ENCODE assay signal across 7 mouse cellular contexts in genomic region chr9:20459377-20460317, GRCm38 (mm10). TPM values are rescaled to one million over a fixed set of nuclear protein-coding genes. Genes with fewer than 3 reads are reported as not detected.
DNase-seq lines count a peak whose midpoint lies in the region; ATAC-seq lines count a peak whose summit lies in the region.

Gene Zfp26, minus strand, starts transcription at chr9:20460162.

- H3K4me1 ChIP-seq in intestine, embryonic 16.5 days (ENCODE audit: control insufficient read depth, insufficient read depth, low read length) = no peaks in the 10 kb centered on the region; the same call in 1 of the 2 replicates
- peaks cover 6% of the 10 kb centered on the region for H3K4me1 ChIP-seq in midbrain, embryonic 11.5 days (ENCODE audit: control insufficient read depth, insufficient read depth, low read length)

- intact Hi-C loops in left cerebral cortex, postnatal 36 days (cut with DNase I) = loop anchor here (10.0 kb wide), 2 partner anchors 125 to 185 kb away; partner anchors contain the start of genes Fbxl12, Ubl5 and Zfp846

- ATAC-seq in intestine, embryonic 16.5 days = peak; percentile 96
- ATAC-seq in midbrain, embryonic 11.5 days (ENCODE audit: low FRiP score) = peak; percentile 93

- H3K9me3 ChIP-seq in intestine, embryonic 16.5 days (ENCODE audit: control insufficient read depth, low read length) = no peaks in the 10 kb centered on the region
- no peaks in the 10 kb centered on the region for H3K9me3 ChIP-seq in midbrain, embryonic 11.5 days (ENCODE audit: control insufficient read depth, low read length)

- peak within 1 kb of the TSS; percentile 76 for H3K4me3 ChIP-seq in intestine, embryonic 16.5 days (ENCODE audit: low read length)
- H3K4me3 ChIP-seq in midbrain, embryonic 11.5 days (ENCODE audit: low read depth, low read length) = peak within 1 kb of the TSS; percentile 90

- no peaks in the 10 kb centered on the region for H3K36me3 ChIP-seq in intestine, embryonic 16.5 days (ENCODE audit: control insufficient read depth, insufficient read depth, low read length)
- H3K36me3 ChIP-seq in midbrain, embryonic 11.5 days (ENCODE audit: control insufficient read depth, insufficient read depth, low read length) = peaks cover 9% of the 10 kb centered on the region

- H3K27ac ChIP-seq in intestine, embryonic 16.5 days (ENCODE audit: low read length) = peak within 1 kb of the TSS; percentile 87
- peak within 1 kb of the TSS; percentile 81 for H3K27ac ChIP-seq in midbrain, embryonic 11.5 days (ENCODE audit: low read depth, low read length)

- peak within 1 kb of the TSS; percentile 65 for H3K4me2 ChIP-seq in intestine, embryonic 16.5 days (ENCODE audit: low read depth, low read length)
- H3K4me2 ChIP-seq in midbrain, embryonic 11.5 days = peak within 1 kb of the TSS; percentile 89

- H3K27me3 ChIP-seq in intestine, embryonic 16.5 days (replicated peaks; ENCODE audit: control insufficient read depth, insufficient read depth, low read length) = no peaks in the 10 kb centered on the region
- H3K27me3 ChIP-seq in midbrain, embryonic 11.5 days (ENCODE audit: control insufficient read depth, insufficient read depth, low read length) = no peaks in the 10 kb centered on the region

- DNase-seq in adrenal gland, adult 8-10 months = peak; percentile 67
- peak; percentile 86 for DNase-seq in embryo, embryonic 9.5 days (ENCODE audit: extremely low spot score)
- DNase-seq in gastrocnemius, postnatal 4 days (ENCODE audit: low spot score in 2 of 2) = peak; percentile 30 to 73
- peak; percentile 79 to 86 for DNase-seq in left cerebral cortex, postnatal 36 days (ENCODE audit: low spot score in 2 of 2)
- DNase-seq in midbrain, embryonic 11.5 days (ENCODE audit: low spot score, missing footprints) = peak; percentile 98
- peak; percentile 31 for DNase-seq in skeletal muscle tissue, adult 2 months (ENCODE audit: low read depth, low spot score)

- H3K9ac ChIP-seq in intestine, embryonic 16.5 days (ENCODE audit: low read depth, low read length) = peak within 1 kb of the TSS; percentile 84
- H3K9ac ChIP-seq in midbrain, embryonic 11.5 days (ENCODE audit: low read length) = peak within 1 kb of the TSS; percentile 96

- under 1% methylated on average over 48 of the region's 48 CpGs for WGBS in intestine, embryonic 16.5 days
- under 1% methylated on average over 44 of the region's 48 CpGs for WGBS in midbrain, embryonic 11.5 days

RNA-seq across cellular contexts. Expression of gene Zfp26, which starts in this region (rescaled TPM):
- total RNA-seq in adrenal gland, adult 8-10 months (2022) = 10 to 100 TPM; 17.2 to 31.3 (median 25.7) TPM
- 10 to 100 TPM; 19.5 to 23.2 TPM for total RNA-seq in gastrocnemius, postnatal 4 days (2021)
- 9.7 TPM in 2 replicates for polyA plus RNA-seq in intestine, embryonic 16.5 days (2015; fragmentation: Nextera tagmentation; extraction: Ambion mirVana)
- 10 to 100 TPM; 25.1 to 26.0 TPM for total RNA-seq in left cerebral cortex, postnatal 36 days (2021)
- 30.9 and 34.9 TPM in 2 replicates for polyA plus RNA-seq in midbrain, embryonic 11.5 days (2014; fragmentation: Nextera tagmentation; extraction: Ambion mirVana)

Comparison
In these comparisons a context has a peak if more than half of its experiments do, and no peak if none do; other contexts are left out.
1. Peak in every context shown above with its lines: DNase-seq, ATAC-seq, H3K4me3 ChIP-seq and H3K27ac ChIP-seq.
2. DNase-seq: peak in every context shown above with its lines; median percentile 98 in midbrain, embryonic 11.5 days; 86 in embryo, embryonic 9.5 days; 82 in left cerebral cortex, postnatal 36 days; 67 in adrenal gland, adult 8-10 months; 52 in gastrocnemius, postnatal 4 days; 31 in skeletal muscle tissue, adult 2 months.